Mouse (Mus musculus) midbrain, embryonic 15.5 days (tissue): ENCODE data around the gene Fbxl19. TPM values are rescaled to one million over a fixed set of nuclear protein-coding genes. Genes with fewer than 3 reads are reported as not detected.
"Not testable (repeated sequence)": the region's sequence is repeated elsewhere in the genome, so short reads cannot be mapped to it uniquely, and the experiment has no call there.

Experiments
- ATAC-seq: fragments of 200-750 bp; cut with Nextera tagmentation; replicated peaks from 2 replicates; pipeline ENCODE4 v1.8.0; 2017; ENCODE audit warnings: moderate TSS enrichment
- H3K27ac ChIP-seq: fragments of 300-500 bp; sonication (generic); 2 replicates; pipeline ENCODE4 v1.5.1; 2015; ENCODE audit warnings: mild to moderate bottlenecking, inconsistent platforms
- H3K27me3 ChIP-seq: fragments of 300-500 bp; sonication (generic); replicated peaks from 2 replicates; pipeline ENCODE4 v1.6.1; 2015; ENCODE audit warnings: inconsistent platforms
- H3K36me3 ChIP-seq: fragments of 300-500 bp; sonication (generic); replicated peaks from 2 replicates; pipeline ENCODE4 v1.6.1; 2015; ENCODE audit warnings: inconsistent platforms
- H3K4me1 ChIP-seq: fragments of 300-500 bp; sonication (generic); 2 replicates; pipeline ENCODE4 v1.6.1; 2015; ENCODE audit warnings: inconsistent platforms
- H3K4me2 ChIP-seq: fragments of 300-500 bp; sonication (generic); 2 replicates; pipeline ENCODE4 v1.6.1; 2015; ENCODE audit warnings: inconsistent platforms, mild to moderate bottlenecking, moderate library complexity
- H3K4me3 ChIP-seq: fragments of 300-500 bp; sonication (generic); 2 replicates; pipeline ENCODE4 v1.5.1; 2015; ENCODE audit warnings: mild to moderate bottlenecking, inconsistent platforms
- H3K9ac ChIP-seq: fragments of 300-500 bp; sonication (generic); 2 replicates; pipeline ENCODE4 v1.6.1; 2015; ENCODE audit warnings: mild to moderate bottlenecking, inconsistent platforms
- H3K9me3 ChIP-seq: fragments of 300-500 bp; sonication (generic); 2 replicates; pipeline ENCODE4 v1.6.1; 2016; ENCODE audit warnings: inconsistent platforms
- WGBS: fragments of 180-500 bp; shearing (Covaris S2); methylation state at CpG from one replicate; pipeline ENCODE4 v1.1.7; 2015; ENCODE audit warnings: mixed read lengths; 5-methylcytosine and 5-hydroxymethylcytosine counted together
- polyA plus RNA-seq: library from polyadenylated mRNA; unstranded; fragments of >200 nt; fragmentation: Nextera tagmentation; extraction: Ambion mirVana; gene quantifications from 2 replicates; pipeline ENCODE4 v1.2.1, GENCODE M21; 2015

The Fbxl19 gene
- polyA plus RNA-seq, 1 experiment from 2014 or later: 10.8 TPM

- 97% methylated on average over 1 of the region's 1 CpGs for WGBS
- peaks cover 5% of the 10 kb centered on the region; the same call in 1 of the 2 replicates for H3K36me3 ChIP-seq
- H3K4me2 ChIP-seq: no peak overlapping the region
- H3K27me3 ChIP-seq: no peaks in the 10 kb centered on the region
- no peak overlapping the region for H3K4me3 ChIP-seq
- H3K27ac ChIP-seq: no peak overlapping the region
- no peak for ATAC-seq
- H3K9me3 ChIP-seq: no peaks in the 10 kb centered on the region
- no peak overlapping the region for H3K9ac ChIP-seq
- H3K4me1 ChIP-seq: peaks cover 32% of the 10 kb centered on the region
Observed at GRCm38 (mm10) chr7:127772557-127772956, 28.2 kb downstream of the Fbxl19 start.

GRCm38 (mm10) chr7:127773664-127774384 lies 29.5 kb downstream of the Fbxl19 start:
- Histone ChIP-seq H3K4me2 (no peak overlapping the region), H3K36me3 (no peaks in the 10 kb centered on the region), H3K9ac (no peak overlapping the region), H3K4me3 (no peak overlapping the region), H3K27ac (no peak overlapping the region), H3K9me3 (no peaks in the 10 kb centered on the region), H3K27me3 (no peaks in the 10 kb centered on the region), H3K4me1 (peaks cover 36% of the 10 kb centered on the region)
- WGBS: 44% methylated on average over 9 of the region's 9 CpGs
- no peak for ATAC-seq

- peak overlapping the region; percentile 61 for H3K4me2 ChIP-seq
- not testable (repeated sequence) for H3K36me3 ChIP-seq, H3K27me3 ChIP-seq, H3K9me3 ChIP-seq, ATAC-seq
- peak overlapping the region; percentile 98 for H3K27ac ChIP-seq
- H3K9ac ChIP-seq: peak overlapping the region; percentile 79
- 73% methylated on average over 7 of the region's 7 CpGs for WGBS
- peaks cover 18% of the 10 kb centered on the region for H3K4me1 ChIP-seq
- peak overlapping the region; percentile 80 for H3K4me3 ChIP-seq
Observed at GRCm38 (mm10) chr7:127775837-127776236, 31.5 kb downstream of the Fbxl19 start.

GRCm38 (mm10) chr7:127776426-127776825 lies 32.1 kb downstream of the Fbxl19 start, which contains the start of gene Setd1a:
TSS of gene Setd1a (plus strand) at chr7:127776670.
- WGBS: under 1% methylated on average over 23 of the region's 23 CpGs
- peaks cover 14% of the 10 kb centered on the region for H3K4me1 ChIP-seq
- H3K9me3 ChIP-seq: no peaks in the 10 kb centered on the region
- peak within 1 kb of the TSS; percentile 61 for H3K4me2 ChIP-seq
- H3K27me3 ChIP-seq: no peaks in the 10 kb centered on the region
- peak; percentile 81 for ATAC-seq
- H3K4me3 ChIP-seq: peak within 1 kb of the TSS; percentile 80
- H3K36me3 ChIP-seq: peaks cover 11% of the 10 kb centered on the region; the same call in 1 of the 2 replicates
- peak within 1 kb of the TSS; percentile 79 for H3K9ac ChIP-seq
- H3K27ac ChIP-seq: peak within 1 kb of the TSS; percentile 98

GRCm38 (mm10) chr7:127776878-127777473 lies 32.6 kb downstream of the Fbxl19 start:
- Histone ChIP-seq H3K4me3 (peak overlapping the region; percentile 80), H3K27ac (peak overlapping the region; percentile 98), H3K9ac (peak overlapping the region; percentile 79), H3K4me1 (peaks cover 14% of the 10 kb centered on the region), H3K27me3 (no peaks in the 10 kb centered on the region), H3K4me2 (peak overlapping the region; percentile 61), H3K9me3 (no peaks in the 10 kb centered on the region), H3K36me3 (peaks cover 16% of the 10 kb centered on the region; the same call in 1 of the 2 replicates)
- under 1% methylated on average over 68 of the region's 70 CpGs for WGBS
- ATAC-seq: peak; percentile 94

- Histone ChIP-seq H3K27ac (peak overlapping the region; percentile 98), H3K9me3 (no peaks in the 10 kb centered on the region), H3K4me1 (peaks cover 14% of the 10 kb centered on the region), H3K27me3 (no peaks in the 10 kb centered on the region), H3K4me3 (peak overlapping the region; percentile 80), H3K4me2 (peak overlapping the region; percentile 61), H3K36me3 (peaks cover 23% of the 10 kb centered on the region; the same call in 1 of the 2 replicates), H3K9ac (peak overlapping the region; percentile 79)
- peak; percentile 44 for ATAC-seq
- WGBS: 2% methylated on average over 59 of the region's 66 CpGs
Observed at GRCm38 (mm10) chr7:127777474-127778266, 33.3 kb downstream of the Fbxl19 start.

GRCm38 (mm10) chr7:127778350-127778749 lies 34.0 kb downstream of the Fbxl19 start:
- H3K36me3 ChIP-seq: peaks cover 23% of the 10 kb centered on the region; the same call in 1 of the 2 replicates
- H3K27me3 ChIP-seq: no peaks in the 10 kb centered on the region
- peak overlapping the region; percentile 61 for H3K4me2 ChIP-seq
- ATAC-seq: no peak
- H3K4me1 ChIP-seq: peaks cover 14% of the 10 kb centered on the region
- H3K9me3 ChIP-seq: no peaks in the 10 kb centered on the region
- WGBS: 67% methylated on average over 4 of the region's 4 CpGs
- H3K27ac ChIP-seq: no peak overlapping the region
- H3K9ac ChIP-seq: peak overlapping the region; percentile 79
- peak overlapping the region; percentile 80 for H3K4me3 ChIP-seq

- WGBS: 94% methylated on average over 7 of the region's 7 CpGs
- H3K36me3 ChIP-seq: peaks cover 85% of the 10 kb centered on the region
- no peak within 1 kb of the TSS for H3K9ac ChIP-seq
- ATAC-seq: no peak
- H3K9me3 ChIP-seq: no peaks in the 10 kb centered on the region
- no peaks in the 10 kb centered on the region for H3K4me1 ChIP-seq
- H3K27me3 ChIP-seq: no peaks in the 10 kb centered on the region
- no peak within 1 kb of the TSS for H3K4me2 ChIP-seq
- no peak within 1 kb of the TSS for H3K4me3 ChIP-seq
- H3K27ac ChIP-seq: no peak within 1 kb of the TSS
Observed at GRCm38 (mm10) chr7:127785308-127785707, 41.0 kb downstream of the Fbxl19 start, which contains the start of gene Gm49388. TSS of gene Gm49388 (plus strand) at chr7:127785608.

GRCm38 (mm10) chr7:127797076-127797845 lies 52.9 kb downstream of the Fbxl19 start:
- H3K4me2 ChIP-seq: no peak overlapping the region
- H3K27ac ChIP-seq: no peak overlapping the region
- H3K36me3 ChIP-seq: peaks cover 57% of the 10 kb centered on the region
- 94% methylated on average over 23 of the region's 23 CpGs for WGBS
- no peaks in the 10 kb centered on the region for H3K27me3 ChIP-seq
- H3K4me3 ChIP-seq: no peak overlapping the region
- H3K9me3 ChIP-seq: no peaks in the 10 kb centered on the region
- no peak for ATAC-seq
- H3K9ac ChIP-seq: no peak overlapping the region
- peaks cover 9% of the 10 kb centered on the region for H3K4me1 ChIP-seq

- WGBS: 90% methylated on average over 4 of the region's 4 CpGs
- Histone ChIP-seq H3K27me3 (no peaks in the 10 kb centered on the region), H3K27ac (no peak overlapping the region), H3K4me1 (peaks cover 9% of the 10 kb centered on the region), H3K9ac (no peak overlapping the region), H3K9me3 (no peaks in the 10 kb centered on the region), H3K4me2 (no peak overlapping the region), H3K4me3 (no peak overlapping the region), H3K36me3 (peaks cover 50% of the 10 kb centered on the region)
- ATAC-seq: no peak
Observed at GRCm38 (mm10) chr7:127798591-127798990, 54.2 kb downstream of the Fbxl19 start.

GRCm38 (mm10) chr7:127799211-127799610 lies 54.9 kb downstream of the Fbxl19 start:
- Histone ChIP-seq H3K27me3 (no peaks in the 10 kb centered on the region), H3K4me2 (no peak overlapping the region), H3K27ac (no peak overlapping the region), H3K36me3 (peaks cover 50% of the 10 kb centered on the region), H3K9ac (no peak overlapping the region), H3K4me3 (no peak overlapping the region), H3K9me3 (no peaks in the 10 kb centered on the region), H3K4me1 (peaks cover 9% of the 10 kb centered on the region)
- ATAC-seq: no peak
- WGBS: 88% methylated on average over 13 of the region's 13 CpGs
